Mouse (Mus musculus): ENCODE measurements around the gene Fastkd5.
A peak's percentile ranks its signal among the peaks of the same experiment; 100 is the strongest.

Fastkd5 gene

DNA sequence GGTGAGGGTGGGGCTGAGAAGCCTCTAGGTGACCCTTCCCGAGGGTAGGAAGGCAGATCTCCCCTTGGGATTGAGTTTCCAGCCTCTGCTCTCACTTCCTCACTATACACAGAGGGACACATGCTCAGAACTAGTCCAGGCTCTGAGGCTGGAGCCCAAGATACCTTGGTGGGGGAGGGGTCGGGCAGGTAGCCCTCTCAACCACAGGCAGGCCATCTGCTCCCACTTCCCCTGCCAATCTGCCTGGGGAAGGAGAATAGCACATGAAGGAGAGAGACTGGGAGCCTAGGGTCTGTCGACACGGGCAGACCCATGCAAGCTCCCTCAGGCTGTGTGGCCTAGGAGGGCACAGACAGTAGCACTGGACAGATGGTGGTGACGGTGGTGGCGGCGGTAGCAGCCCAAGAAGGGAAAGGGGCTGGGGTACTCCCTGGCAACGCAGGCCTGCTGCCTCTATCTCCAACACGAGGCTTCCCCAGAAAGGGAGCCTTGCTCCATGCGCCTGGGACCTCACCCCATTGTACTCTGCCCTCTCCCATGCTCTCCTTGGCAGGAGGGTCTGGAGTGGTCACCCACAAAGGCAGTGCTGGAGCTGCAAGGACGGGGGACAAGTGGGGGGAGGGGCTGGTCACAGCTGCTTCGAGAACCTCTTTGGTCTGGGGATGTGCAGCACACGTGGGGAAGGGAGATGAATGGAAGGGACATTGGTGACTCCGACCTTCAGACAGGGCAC is 4.3 kb upstream of the Fastkd5 start:
- no peak for DNase-seq (ENCODE audit: low read depth, low spot score)

DNA sequence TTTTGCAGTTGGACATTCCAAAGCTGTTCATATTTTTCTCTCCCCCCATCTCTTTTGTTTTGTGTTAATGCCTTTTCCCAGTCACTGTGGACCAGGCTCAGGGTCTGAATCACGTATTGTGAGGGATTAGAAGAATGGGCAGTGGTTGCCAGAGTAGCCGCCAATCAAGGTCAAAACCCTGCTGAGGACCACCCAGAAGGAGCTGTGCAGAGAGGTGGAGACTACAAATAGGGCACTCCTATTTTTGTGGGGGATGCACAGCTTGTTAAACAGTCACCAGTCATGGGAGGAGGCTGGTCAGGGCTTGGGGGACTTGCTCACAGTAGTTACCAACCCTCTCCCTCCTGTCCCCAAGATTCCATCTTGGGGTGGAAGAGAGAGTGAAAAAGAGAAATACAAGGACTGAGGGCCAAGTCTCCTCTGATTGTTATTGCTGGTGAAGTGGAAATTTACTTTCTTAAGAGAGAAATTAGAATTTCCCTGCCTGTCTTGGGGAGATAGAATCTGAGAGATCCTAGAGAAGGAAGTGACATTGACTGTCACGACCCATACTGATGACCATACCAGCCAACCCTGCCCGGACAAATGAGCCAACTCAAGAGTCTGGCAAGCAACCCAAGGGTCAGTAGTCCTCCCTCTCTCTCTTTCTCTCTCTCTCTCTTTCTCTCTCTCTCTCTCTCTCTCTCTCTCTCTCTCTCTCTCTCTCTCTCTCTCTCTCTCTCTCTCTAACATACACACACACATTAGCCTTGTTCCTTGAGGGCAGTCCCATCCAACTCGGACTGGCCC is 3.3 kb upstream of the Fastkd5 start:
- DNase-seq (ENCODE audit: low read depth, low spot score) = no peak

DNA sequence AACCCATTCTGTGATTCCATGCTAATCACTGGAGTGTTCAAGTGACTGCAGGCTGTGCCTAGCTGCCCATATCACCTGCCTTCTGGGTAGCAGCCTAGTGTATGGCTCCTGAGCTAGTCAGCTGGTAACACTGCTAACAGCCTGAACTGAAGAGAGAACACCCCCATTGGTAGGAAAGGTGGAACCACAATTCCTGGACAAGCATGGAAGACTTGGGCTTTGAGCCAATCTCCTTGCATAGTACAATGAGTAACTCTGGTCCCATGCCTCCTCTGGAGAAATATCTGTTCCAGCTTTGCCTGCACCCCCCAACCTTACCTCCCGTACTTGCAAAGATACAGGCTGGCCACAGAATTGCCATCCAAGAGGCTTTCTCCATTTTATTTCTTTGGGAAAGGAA is 2.6 kb upstream of the Fastkd5 start:
- no peak for DNase-seq (ENCODE audit: low read depth, low spot score)

DNA sequence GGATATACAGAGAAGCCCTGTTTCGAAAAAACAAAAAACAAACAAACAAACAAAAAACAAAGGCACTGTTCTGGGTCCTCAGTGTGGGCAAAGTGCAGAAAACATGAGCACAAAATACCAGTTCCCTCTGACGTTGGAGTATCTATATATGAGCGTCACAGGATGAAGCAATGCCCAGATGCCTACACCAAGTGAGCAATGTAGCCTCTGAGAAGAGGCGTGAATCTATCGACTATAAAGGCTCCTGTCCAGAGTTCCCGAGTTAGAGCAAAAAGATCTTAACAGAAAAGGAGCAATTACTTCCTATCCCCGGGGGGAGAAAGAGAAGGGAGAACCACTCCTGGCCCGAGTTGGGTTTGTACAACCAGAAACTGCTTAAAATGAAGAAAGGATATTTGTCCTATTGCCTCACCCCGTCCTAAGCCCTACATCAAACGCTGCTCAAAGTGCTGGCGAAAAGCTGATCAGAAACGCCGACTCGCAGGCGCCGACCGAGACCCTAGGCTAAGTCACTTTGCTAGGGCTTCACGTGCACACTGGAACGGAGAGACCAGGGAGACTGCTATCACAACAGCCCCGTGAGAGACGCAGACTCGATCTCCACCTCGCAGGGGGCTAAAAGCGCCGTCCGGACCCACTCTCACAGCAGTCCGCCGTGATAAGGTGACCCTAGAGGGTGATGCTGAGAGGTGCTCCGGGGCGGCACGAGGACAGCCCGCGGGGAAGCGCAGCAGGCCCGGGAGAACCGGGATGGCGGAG is 568 bp downstream of the Fastkd5 start:
- DNase-seq (ENCODE audit: low read depth, low spot score) = no peak

DNA sequence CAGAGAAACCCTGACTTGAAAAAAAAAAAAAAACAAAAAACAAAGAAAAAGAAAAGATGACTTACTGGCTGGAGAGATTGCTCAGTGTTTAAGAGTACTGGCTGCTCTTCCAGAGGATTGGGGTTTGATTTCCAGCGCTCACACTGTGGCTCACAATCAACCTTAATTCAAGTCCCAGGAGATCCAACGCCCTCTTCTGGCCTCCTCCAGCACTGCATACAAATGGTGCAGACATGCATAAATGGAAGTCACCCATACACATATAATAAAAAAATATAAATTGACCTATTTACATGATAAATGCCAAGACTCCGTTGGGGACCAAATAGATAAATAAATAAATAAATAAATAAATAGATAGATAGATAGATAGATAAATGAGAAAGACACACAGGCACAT is 1.4 kb downstream of the Fastkd5 start:
- DNase-seq (ENCODE audit: low read depth, low spot score) = no peak

DNA sequence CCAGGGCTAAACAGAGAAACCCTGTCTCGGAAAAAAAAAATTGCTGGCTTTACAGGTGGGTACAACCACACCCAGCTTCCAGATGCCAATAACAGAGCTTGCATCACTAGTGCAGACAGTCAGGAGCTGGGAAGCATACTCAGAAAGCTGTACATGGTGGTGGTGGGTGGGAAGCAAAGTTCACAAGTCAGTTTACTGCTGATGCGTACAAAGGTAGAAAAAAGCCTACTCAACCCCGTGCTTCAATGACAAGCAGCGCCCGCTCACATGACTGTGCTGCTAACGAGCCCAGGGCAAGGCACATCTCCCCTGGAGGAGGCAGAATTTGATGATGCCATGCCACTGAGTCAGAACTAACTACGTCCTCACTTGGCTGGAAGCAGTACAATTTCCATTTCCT is 10.9 kb downstream of the Fastkd5 start:
- DNase-seq (ENCODE audit: low read depth, low spot score) = no peak

DNA sequence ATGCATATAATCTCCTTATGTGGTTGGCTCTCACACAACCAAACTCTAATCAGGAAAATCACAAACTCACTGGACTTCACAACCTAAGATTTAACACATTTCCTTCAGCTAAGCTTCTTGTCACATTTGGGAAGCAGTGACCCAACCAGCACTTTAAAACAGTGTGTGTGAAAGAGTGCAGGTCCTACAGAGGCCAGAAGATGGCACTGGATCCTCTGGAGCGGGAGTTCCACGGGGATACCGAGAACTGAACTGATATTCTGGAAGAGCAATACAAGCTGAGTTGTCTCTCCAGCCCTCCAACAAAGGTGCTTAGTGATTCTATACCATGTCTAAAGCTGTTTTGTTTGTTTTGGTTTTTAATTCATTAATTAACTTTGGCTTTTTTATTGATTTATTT is 16.7 kb downstream of the Fastkd5 start:
- DNase-seq (ENCODE audit: low read depth, low spot score) = no peak

DNA sequence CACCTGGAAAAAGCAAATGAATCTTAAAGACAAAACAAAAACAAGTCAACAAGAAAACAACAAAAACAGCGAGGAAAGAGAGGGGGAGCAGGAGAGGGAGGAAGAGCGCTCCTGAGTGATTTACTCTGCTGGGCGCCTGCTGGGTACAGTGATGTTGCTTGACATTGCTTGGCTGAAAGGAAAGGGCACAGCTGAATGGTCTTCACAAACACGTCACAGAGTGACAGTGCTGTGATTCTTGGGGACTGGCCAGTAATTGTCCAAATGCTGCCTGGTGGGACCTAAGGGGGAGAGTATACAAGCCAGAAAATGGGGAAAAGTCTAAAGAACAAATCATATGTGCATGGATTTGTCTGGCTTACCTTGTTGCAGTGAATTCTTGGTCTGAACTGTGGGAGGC is 27.6 kb downstream of the Fastkd5 start:
- DNase-seq (ENCODE audit: low read depth, low spot score) = no peak

DNA sequence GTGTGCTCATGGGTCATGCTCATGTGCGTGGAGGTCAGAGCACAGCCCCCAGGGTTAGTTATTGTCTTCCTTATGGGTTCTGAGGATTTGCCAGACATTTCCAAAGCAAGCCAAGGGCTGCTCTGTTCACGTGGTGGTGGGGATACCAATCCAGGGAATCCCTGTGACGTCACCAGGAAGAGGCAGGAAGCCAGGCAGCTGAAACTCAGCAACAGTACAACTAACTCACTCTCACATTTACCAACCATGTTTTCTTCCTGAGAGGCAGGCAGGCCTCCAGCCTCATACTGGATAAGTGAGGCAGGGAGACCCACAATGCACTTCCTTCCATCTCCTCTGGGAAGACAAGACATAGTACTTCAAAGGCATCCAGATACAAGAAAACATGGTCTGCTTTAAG is 31.4 kb downstream of the Fastkd5 start:
- DNase-seq (ENCODE audit: low read depth, low spot score) = no peak

DNA sequence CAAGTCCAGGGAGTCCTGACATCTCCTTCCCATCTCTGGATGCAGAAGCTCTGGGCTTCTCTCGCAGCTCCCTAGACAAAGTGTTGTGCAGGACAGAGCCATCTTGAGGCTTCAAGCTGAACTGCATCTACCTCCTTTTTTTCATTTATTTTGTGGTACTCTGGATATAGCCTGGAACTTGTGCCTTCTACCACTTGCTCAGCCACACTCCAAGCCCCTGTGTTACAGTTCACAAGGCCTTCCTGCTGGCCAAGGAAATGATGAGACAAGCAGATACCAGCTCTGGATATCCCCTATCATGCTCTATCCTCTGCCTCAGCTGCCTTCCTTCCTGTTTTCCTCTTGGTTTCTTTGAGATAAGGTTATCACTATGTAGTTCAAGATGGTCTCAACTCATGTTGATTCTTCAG is 32.2 kb downstream of the Fastkd5 start:
- DNase-seq (ENCODE audit: low read depth, low spot score) = peak; percentile 16

DNA sequence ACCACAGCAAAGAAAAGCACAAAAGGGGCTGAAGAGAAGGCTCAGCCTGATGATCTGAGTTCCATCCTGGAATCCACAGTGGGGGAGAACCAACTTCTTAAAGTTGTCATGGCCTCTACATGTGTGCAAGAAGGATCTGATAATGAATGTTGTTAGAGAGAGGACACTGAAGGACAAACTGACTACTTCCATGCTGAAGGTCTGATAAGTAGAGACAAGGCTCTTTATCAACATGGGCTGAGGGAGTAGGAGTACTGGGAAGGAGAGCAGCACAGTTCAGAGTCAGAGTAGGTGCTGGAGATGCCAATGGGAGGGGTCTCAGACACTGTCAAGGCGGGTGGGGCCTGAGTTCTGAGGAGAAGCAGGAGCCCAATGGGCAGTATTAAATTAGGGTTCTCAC is 34.2 kb downstream of the Fastkd5 start:
- DNase-seq (ENCODE audit: low read depth, low spot score) = no peak

DNA sequence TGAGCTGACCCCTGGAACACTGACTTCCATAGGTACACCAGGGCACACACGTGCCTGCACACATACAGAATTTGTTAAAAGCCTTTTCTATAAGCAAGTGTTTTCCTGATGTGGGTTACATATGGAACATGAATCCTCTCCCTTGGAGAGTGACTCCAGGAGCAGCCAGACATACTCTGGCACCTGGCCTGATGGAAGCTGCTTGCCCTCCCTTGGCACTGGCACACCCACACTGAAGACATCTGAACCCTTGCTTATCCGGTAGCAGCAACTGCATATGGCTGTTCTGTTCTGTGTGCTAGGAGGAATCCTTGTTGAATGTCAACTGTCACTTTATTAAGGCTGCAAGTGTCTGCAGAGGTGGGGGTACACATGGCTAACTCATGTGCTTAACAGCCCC is 38.8 kb downstream of the Fastkd5 start:
- peak; percentile 44 for DNase-seq (ENCODE audit: low read depth, low spot score)

DNA sequence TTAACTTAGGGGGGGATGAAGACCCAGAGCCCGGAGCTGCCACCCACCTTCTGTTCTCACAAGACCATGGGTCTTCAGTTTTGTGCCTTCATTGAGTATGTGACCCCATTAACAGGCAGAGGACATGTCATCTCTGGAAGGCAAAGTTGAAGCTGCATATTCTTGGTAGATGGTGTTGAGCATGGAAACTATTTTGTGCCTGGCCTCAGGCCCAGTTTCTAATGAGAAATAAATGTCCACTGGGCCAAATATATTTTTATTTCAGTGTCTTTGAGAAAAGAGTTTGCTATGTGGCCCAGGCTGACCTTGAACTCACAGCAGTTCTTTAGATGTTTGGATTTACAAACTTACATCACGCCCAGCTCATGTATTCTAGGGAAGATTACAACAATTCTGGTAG is 40.1 kb downstream of the Fastkd5 start:
- no peak for DNase-seq (ENCODE audit: low read depth, low spot score)

DNA sequence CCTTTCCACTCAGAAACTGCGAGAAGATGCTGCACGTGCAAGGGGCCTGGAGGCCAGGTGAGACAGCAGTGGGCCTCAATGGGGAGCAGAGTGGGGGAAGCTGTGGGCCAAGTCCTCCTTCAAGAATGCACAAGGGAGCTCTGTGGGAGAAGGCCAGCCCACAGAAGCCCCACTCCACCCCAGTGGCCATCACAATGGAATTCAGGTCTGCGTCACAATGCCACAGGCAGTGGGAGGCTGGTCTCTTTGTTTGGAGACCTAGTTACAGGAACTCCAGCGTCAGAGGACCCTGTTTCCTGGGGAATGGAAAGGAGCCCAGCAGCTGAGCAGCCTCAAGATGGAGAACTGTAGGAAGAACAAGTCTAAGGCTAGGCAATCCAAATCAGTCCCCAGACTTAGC is 40.7 kb downstream of the Fastkd5 start:
- DNase-seq (ENCODE audit: low read depth, low spot score) = no peak

DNA sequence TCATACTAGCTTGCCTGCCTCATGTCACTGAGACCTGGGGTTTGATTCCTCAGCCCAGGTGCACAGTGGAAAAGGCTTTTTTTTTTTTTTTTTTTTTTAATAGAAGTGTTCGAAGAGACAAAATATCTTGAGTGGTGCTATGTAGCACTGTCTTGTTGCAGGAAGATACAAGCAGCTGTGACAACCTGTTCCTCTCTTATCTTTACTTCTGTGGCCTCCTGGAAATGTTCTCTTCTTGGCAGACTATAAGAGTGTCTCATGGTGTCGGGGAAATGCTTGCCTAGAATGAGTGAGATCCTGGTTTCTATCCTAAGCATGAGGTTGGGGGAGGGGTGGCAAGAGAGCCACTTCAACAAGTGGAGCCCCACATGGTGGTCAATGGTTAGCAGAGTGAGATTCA is 41.5 kb downstream of the Fastkd5 start:
- DNase-seq (ENCODE audit: low read depth, low spot score) = no peak

DNA sequence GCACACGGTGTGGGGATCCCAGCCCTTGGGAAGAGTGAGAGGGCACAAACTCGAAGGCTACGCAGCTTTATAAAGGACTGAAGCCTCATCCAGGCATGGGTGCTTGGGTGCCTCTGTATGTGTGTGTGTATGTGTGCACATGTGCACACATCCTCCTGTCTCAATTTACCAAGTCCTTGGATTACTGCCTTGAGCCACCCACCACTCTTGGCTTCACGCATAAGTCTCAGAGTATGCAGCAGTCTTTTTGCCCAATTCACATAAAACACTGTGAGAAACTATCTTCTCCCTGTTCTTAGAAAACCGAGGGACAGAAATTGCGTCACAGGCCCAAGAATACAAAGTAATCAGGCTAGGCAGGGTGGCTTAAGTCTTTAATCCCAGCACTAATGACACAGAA is 43.8 kb downstream of the Fastkd5 start:
- DNase-seq (ENCODE audit: low read depth, low spot score) = no peak

DNA sequence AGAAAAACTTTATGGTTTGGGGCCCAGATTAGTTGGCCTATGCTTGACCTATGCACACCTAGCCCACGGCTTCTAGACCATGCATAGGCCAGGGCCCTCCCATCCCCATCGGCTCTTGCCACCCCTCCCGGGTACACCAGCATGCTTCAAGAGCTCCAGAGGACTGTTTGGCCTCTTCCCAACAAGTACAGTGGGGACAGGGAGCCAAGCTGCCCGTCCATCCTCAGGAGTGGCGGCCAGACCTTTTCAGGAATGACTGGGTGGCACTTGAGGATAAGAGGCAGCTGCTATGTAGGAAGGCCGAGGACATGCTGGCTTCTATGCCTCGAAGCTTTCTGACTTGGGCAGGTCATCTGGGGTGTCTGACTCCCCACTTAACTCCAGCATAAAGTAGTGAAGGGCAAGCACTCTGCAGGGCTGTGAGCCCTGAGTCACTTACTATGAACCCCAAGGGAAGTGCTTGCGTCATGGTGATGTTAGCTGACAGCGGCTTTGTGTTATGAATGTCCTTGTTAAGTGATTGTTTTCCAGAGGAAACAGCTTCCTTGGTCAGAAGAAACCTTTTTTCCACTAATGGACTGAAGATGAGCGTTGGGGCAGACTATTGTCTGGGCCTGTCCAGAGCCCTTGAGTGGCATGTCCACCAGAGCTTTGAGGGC is 45.8 kb downstream of the Fastkd5 start:
- no peak for DNase-seq (ENCODE audit: low read depth, low spot score)

DNA sequence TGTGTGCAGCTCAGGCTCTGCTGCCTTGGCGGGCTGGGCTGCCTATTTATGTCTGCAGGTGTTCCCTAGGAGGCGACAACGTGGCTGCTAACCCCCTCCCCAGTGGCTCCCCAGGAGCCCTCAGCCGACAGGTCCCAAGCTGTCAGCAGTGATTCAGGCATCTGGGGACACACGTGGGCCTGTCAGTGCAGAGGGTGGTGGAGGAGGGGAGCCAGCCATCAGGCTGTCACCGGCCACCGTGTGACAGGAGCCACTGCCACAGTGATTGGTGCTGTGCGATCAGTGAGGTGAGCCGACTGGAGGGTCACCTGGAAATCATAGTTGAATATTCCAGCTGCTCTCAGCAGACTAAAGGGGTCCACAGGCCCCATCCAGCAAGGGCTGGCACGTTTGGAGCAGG is 47.3 kb downstream of the Fastkd5 start, which contains the start of gene Avp:
Gene Avp, minus strand, starts transcription at position 3 of the 400 bp plus-strand sequence.
- DNase-seq (ENCODE audit: low read depth, low spot score) = no peak

DNA sequence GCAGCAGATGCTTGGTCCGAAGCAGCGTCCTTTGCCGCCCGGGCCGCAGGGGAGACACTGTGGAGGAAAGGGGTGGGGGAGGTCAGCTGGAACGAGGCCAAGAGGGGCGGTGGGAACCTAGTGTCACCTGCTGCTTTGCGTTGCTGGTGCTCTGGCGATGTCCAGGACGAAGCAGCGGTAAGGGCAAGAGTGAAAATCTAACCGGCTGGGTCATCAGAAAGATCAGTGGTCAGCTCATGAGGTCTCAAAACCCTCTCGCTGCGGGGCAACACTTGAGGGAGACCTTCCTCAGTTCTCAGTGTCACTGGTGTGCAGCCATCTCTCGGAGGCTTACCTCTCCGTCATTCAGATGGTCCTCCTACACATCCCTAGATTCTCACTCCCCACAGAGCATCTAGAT is 48.6 kb downstream of the Fastkd5 start:
- DNase-seq (ENCODE audit: low read depth, low spot score) = no peak

DNA sequence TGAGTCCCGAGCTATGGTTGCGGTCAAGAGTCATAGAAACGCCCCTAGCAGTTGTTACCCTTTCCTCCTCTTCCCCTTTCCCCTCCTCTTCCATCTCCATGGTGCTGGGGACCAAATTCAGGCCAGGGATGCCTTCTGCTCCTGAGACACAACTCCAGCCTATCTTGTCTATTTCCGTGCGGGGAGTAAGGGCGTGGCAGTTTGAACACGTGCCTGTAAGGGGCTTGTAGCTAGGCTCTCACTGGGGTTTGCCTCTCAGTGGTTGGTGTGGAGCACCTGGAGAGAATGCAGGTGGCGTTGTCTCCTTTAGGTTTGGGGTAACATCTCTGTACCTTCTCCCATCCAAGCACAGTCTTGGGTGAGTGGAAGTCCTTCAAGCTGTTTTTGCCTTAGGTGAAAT is 50.0 kb downstream of the Fastkd5 start:
- DNase-seq (ENCODE audit: low read depth, low spot score) = no peak

DNA sequence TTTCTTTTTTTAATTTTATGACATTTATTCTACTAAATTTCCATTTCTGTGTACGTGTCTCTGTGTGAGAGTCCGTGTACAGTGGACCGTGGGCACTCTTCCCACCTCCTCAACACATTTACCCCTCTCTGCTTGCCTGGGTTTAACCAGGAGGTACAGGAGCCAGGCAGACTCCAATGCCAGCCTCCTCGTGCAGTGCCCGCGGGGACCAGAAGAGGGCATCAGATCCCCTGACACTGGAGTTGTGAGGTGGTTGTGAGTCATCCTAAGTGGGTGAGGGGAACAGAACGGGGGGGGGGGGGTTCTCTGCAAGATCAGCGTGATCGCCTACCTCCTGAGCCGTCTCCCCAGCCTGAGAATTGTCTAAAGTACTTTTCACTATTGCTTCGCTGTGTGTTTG is 51.7 kb downstream of the Fastkd5 start:
- DNase-seq (ENCODE audit: low read depth, low spot score) = no peak

DNA sequence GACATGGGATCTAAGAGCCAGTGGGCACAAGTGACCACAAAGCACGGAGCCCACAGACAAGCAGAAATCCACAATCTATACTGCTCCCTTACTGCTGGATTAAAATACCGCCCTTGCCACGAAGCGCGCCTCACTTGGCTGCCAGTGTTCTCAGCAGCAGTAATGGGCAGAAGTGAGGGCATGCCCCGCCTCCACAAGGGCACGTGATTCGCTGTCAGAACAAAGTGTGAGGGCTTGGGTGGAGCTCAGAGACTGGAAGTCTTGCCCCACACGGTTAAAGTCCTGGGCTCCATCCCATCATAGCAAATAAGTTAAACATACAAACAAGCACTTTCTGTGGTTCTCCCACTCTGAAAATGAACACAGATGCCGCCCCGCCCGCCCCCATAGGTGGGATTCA is 52.2 kb downstream of the Fastkd5 start:
- no peak for DNase-seq (ENCODE audit: low read depth, low spot score)
